Mouse (Mus musculus): Measurements from ENCODE around the gene Olfr869. TPM values are rescaled to one million over a fixed set of nuclear protein-coding genes. Genes with fewer than 3 reads are reported as not detected.

Gene Olfr869
- total RNA-seq (2021), result not detected
- long read RNA-seq, experiment 1, result 0 reads
- long read RNA-seq, experiment 2, result 0 reads

- DNase-seq, result no peak
Observed at GRCm38 (mm10) chr9:20128709-20129108, at the start of gene Olfr869. Gene Olfr869 (plus strand): TSS chr9:20129009.

- DNase-seq, result no peak
Observed at GRCm38 (mm10) chr9:20098326-20098725, 30.5 kb upstream of the Olfr869 start, which contains the start of gene Olfr868. Gene Olfr868 (plus strand): TSS chr9:20098626.

GRCm38 (mm10) chr9:20149706-20150105, 20.9 kb downstream of the Olfr869 start:
- DNase-seq, result no peak

GRCm38 (mm10) chr9:20173957-20174356, 45.1 kb downstream of the Olfr869 start, which contains the start of gene Olfr870:
Gene Olfr870 (minus strand): TSS chr9:20174057.
- DNase-seq, result no peak

- no peak for DNase-seq
Observed at GRCm38 (mm10) chr9:20179463-20179862, 50.7 kb downstream of the Olfr869 start.

Other genes with a start within 250 kb of the Olfr869 start
- gene Olfr862, start 241.0 kb upstream of the Olfr869 start, total RNA-seq (2021), result not detected
- gene Olfr77, start 212.1 kb upstream of the Olfr869 start, total RNA-seq (2021), result not detected
- gene Olfr866, start 101.0 kb upstream of the Olfr869 start, total RNA-seq (2021), result not detected
- not detected for gene Olfr867, start 71.4 kb upstream of the Olfr869 start, total RNA-seq (2021)
- not detected for gene Olfr868, start 30.4 kb upstream of the Olfr869 start, total RNA-seq (2021)
- gene Olfr870, start 45.0 kb downstream of the Olfr869 start, total RNA-seq (2021), result not detected
- gene Olfr871, start 83.2 kb downstream of the Olfr869 start, total RNA-seq (2021), result not detected
- not detected for gene Olfr872, start 108.1 kb downstream of the Olfr869 start, total RNA-seq (2021)
- gene Olfr39, start 153.3 kb downstream of the Olfr869 start, total RNA-seq (2021), result not detected
- not detected for gene Olfr873, start 169.5 kb downstream of the Olfr869 start, total RNA-seq (2021)
- gene Olfr18, start 207.1 kb downstream of the Olfr869 start, total RNA-seq (2021), result not detected